Mouse (Mus musculus): Measurements from ENCODE around the gene Pnpla3.
"Not testable (repeated sequence)": the region's sequence is repeated elsewhere in the genome, so short reads cannot be mapped to it uniquely, and the experiment has no call there.

The Pnpla3 gene
- long read RNA-seq, experiment 1, result 0 reads
- long read RNA-seq, experiment 2, partial matches to known transcripts, result 0 of 1 reads
- long read RNA-seq, experiment 2, other reads (novel, unspliced or antisense), result 1 of 1 reads

- intact Hi-C loops (cut with DNase I), result no loop called here
Observed at GRCm38 (mm10) chr15:84167600-84167999, at the start of gene Pnpla3. Gene Pnpla3 (plus strand): TSS chr15:84167837.

DNA sequence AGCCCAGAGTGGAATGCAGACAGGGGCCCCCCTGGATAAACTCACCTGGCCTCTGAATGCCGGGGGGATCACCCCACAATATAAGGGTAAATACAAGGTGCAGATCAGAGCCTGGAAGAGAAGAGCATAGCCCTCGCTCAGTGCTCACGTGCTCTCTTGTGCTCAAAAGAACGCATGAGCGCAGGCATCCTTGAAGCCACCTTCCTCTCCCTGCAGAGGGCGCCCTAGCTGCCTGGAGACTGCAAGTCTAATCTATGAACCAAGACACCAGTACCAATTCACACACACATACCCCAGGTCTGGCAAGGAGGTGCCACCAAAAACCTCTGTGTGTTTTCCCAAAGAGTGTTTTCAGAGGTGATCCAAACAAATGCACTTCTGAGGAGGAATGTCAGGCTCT, 47.0 kb upstream of the Pnpla3 start:
- intact Hi-C loops (cut with DNase I), result loop anchor here (5.0 kb wide), 1 partner anchor 512 kb away; no protein-coding TSS in a partner anchor

- intact Hi-C loops (cut with DNase I), result loop anchor here (5.0 kb wide), 1 partner anchor 511 kb away; no protein-coding TSS in a partner anchor
Observed at GRCm38 (mm10) chr15:84121036-84121435, 46.6 kb upstream of the Pnpla3 start.

DNA sequence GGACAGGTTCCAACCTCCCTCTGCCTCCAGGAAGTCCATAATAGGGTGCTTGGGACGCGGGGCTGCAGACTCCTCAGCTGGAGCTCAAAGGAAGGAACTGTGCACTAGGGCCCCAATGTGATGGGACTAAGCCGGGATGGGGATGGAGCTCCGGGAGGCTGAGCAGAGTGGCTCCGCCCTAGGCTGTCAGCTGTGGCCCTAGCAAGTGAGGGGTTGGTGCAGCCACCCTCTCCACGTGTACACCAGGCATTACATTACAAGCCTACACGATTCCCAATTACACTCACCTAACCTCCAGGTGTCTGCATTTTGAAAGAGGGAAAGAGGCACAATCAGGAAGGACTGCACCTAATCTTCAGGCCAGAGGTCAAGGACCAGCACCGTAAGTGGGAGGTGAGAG, 44.6 kb upstream of the Pnpla3 start, which contains the start of gene Pnpla5:
Pnpla5 (minus strand) TSS at position 101 of the 400 bp plus-strand sequence.
- intact Hi-C loops (cut with DNase I), result loop anchor here (5.0 kb wide), 1 partner anchor 509 kb away; no protein-coding TSS in a partner anchor

DNA sequence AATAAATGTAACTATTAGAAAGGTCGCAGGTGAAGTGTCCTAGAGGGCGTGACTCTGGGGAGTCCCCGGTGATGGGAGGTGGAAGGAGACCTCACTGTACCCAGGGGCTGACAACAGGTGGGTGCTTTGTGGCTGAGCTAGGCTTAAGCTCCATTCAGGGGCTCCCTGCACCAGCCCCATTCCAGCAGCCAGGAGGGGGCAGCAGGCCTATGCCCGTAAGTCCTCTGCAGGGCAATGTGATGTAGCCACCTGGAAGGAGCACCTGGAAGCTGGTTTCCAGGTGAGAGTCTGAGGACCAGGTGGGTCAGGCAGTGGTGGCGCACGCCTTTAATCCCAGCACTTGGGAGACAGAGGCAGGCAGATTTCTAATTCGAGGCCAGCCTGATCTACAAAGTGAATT, 43.6 kb upstream of the Pnpla3 start:
- intact Hi-C loops (cut with DNase I), result loop anchor here (5.0 kb wide), 1 partner anchor 508 kb away; no protein-coding TSS in a partner anchor

DNA sequence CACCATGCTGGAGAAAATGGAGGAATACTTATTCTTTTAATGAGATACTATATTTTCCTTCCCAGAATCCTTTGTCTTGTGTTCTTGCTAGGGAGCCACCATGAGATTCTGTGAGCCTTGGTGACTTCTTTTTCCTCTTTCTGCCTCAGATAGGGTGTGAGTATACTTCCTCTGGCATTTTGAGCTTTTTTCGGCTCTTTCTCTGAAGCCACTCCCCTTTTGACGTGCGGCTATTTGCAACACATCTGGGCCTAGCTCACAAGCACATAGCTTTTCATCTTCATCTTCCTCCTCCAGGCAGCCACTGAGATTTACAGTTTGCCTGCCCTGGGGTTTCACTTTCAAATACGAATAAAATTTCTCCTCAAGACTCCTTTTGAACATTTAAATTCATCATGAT, 41.2 kb upstream of the Pnpla3 start:
- intact Hi-C loops (cut with DNase I), result no loop called here

GRCm38 (mm10) chr15:84126871-84127270, 40.8 kb upstream of the Pnpla3 start:
- intact Hi-C loops (cut with DNase I), result no loop called here

GRCm38 (mm10) chr15:84131096-84131786, 36.4 kb upstream of the Pnpla3 start:
- intact Hi-C loops (cut with DNase I), result no loop called here

- intact Hi-C loops (cut with DNase I), result no loop called here
Observed at GRCm38 (mm10) chr15:84131971-84132370, 35.7 kb upstream of the Pnpla3 start.

GRCm38 (mm10) chr15:84133440-84133839, 34.2 kb upstream of the Pnpla3 start:
- intact Hi-C loops (cut with DNase I), result no loop called here

DNA sequence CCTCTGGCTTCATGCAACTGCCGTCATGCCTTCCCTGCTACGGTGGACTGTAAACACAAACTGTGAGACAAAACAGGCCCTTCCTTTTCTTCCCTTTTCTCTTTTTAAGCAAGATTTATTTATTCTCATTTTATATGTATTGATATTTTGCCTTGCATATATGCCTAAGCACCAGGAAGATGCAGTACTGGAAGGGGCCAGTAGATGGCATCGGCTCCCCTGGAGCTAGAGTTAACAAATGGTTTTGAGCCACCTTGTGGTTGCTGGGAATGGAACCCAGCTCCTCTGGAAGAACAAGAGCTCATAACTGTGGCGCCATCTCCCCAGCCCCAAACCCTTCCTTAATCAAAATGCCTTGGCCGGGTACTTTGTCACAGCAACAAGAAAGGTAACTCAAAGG, 32.2 kb upstream of the Pnpla3 start:
- intact Hi-C loops (cut with DNase I), result no loop called here

- intact Hi-C loops (cut with DNase I), result no loop called here
Observed at GRCm38 (mm10) chr15:84136473-84137415, 30.9 kb upstream of the Pnpla3 start.

- intact Hi-C loops (cut with DNase I), result no loop called here
Observed at GRCm38 (mm10) chr15:84139592-84140005, 28.0 kb upstream of the Pnpla3 start.

DNA sequence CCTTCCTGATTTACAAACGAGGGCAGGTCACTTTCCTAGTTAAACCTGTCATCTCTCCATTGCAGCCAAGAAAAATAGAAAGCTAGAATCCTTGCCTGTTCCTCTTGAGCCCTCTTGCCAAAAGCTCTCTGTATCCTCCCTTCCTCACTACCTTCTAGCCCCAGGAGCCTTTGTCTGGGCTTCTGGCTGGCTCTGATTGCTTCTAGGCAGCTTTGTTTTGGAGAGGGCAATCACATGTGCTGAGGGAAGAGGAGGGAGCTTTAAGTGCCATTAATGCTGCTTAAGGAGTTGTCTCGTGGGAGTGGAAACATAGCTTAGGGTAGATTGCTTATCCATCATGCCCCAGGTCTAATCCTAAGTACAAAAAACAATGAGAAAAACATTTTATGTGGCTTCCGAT, 27.5 kb upstream of the Pnpla3 start:
- intact Hi-C loops (cut with DNase I), result no loop called here

DNA sequence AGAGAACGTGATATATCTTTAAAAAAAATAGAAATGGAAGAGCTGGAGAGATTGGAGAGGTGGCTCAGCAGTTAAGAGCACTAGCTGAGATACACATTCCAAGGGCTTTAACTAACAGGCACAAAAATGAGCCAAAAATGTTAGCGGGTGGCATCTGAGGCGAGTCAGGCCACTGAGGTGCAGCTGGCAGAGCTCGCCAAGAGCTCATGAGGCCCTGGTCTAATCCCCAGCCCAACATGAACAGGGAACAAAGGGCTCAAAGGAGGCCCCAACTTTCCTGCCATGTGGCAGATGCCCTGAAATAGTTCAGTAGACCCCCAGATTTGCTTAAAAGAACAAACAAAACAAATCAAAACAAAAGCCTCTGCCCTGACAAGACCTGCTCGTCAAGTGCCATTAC, 26.7 kb upstream of the Pnpla3 start:
- intact Hi-C loops (cut with DNase I), result no loop called here

- intact Hi-C loops (cut with DNase I), result no loop called here
Observed at GRCm38 (mm10) chr15:84156158-84156557, 11.5 kb upstream of the Pnpla3 start.

- intact Hi-C loops (cut with DNase I), result not testable (repeated sequence)
Observed at GRCm38 (mm10) chr15:84157530-84157929, 10.1 kb upstream of the Pnpla3 start.

- intact Hi-C loops (cut with DNase I), result no loop called here
Observed at GRCm38 (mm10) chr15:84161871-84162270, 5.8 kb upstream of the Pnpla3 start.

- intact Hi-C loops (cut with DNase I), result no loop called here
Observed at GRCm38 (mm10) chr15:84166818-84167217, 819 bp upstream of the Pnpla3 start.

DNA sequence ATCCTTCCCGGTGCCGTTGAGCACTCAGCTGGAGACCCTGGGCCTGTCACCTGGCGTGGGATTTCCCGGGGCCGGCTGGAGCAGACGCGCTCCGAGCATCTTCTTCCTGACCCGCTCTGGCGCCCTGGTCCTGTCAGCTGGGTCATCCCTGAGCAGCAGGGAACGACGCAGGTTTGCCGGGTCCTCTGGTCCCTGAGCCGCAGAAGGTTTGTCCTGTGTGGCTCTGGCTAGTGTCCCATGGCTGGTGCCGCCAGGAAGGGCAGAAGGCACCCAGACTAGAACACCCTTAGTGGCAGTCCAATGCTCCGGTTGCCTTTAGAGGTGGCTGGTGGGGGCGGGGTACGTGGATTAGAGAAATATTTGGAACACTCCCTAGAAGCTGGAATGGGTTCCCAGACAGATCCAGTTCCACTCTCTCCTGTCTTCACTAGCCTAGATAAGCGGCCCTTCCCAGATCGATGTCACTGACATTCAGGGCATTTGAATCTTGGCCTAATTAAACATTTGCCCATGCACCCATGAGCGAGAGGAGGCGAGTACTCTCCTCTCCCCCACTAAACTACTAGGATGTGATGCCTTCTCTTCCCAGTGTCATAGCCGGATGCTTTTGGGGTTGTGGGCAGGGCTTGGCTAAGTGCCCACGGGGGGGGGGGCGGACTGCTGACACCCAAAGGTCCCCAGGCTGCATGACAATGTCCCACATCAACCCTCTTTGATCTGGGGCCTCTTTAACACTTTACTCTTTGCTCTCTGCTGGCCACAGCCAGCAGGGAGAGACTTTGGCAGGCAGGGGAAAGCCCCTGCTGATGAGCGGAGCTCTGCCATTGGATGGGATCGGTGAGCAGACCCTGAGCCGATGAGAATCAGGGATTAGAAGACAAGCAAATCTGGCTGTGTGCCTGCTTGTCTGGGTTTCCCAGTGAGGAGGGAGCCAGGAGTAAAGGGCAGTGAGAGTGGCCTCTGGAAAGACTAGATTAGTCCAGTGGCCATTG, 829 bp downstream of the Pnpla3 start:
- intact Hi-C loops (cut with DNase I), result no loop called here

DNA sequence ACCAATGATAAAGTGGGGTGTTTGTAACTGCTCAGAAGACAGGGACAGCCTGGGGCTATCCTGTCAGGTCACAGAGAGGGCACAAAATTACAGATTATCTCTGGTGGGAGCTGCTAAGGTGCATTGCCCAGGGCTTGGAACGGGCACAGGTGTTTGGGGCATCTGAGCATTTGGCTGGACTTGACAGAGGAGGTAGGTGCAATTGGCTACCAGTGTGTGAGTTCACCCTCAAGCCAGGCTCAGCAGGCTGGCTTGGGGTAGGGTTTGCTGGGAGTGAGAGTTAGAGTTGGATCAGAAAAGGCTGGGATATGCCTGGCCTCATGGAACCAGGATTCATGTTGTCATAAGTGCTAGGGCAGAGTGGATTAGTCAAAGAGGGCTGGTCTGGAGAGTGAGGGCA, 1.9 kb downstream of the Pnpla3 start:
- intact Hi-C loops (cut with DNase I), result no loop called here

Measured in adrenal gland (tissue).